Mouse (Mus musculus) bone marrow macrophage, adult 2 months (primary cell): Measurements from ENCODE around the gene Fcrls.

Experiments used
- CTCF ChIP-seq: IDR thresholded peaks from 2 replicates; pipeline ENCODE4 v1.5.1; 2012; ENCODE audit warnings: low read depth, mild to moderate bottlenecking, low read length, moderate library complexity
- POLR2A ChIP-seq: IDR thresholded peaks from 2 replicates; pipeline ENCODE4 v1.6.1; 2012; ENCODE audit warnings: mild to moderate bottlenecking, low read depth, low read length, borderline replicate concordance

GRCm38 (mm10) chr3:87263436-87263835 is at the start of gene Fcrls:
- TF ChIP-seq CTCF (no peak), POLR2A (no peak)
